Mouse (Mus musculus) small intestine, adult 2 months (tissue): ENCODE measurements around the gene Usp51.

Source experiments
- CTCF ChIP-seq: fragments of 200-500 bp; IDR thresholded peaks from 2 replicates; pipeline ENCODE4 v1.5.1; 2012; ENCODE audit warnings: low read depth, mild to moderate bottlenecking, control low read depth, inconsistent platforms, low read length, moderate library complexity, mixed read lengths; ENCODE audit not compliant: insufficient replicate concordance, insufficient read length; ENCODE audit errors: extremely low read depth
- POLR2A ChIP-seq: fragments of 200-500 bp; IDR thresholded peaks from 2 replicates; pipeline ENCODE4 v1.6.1; 2012; ENCODE audit warnings: low read depth, mild to moderate bottlenecking, control low read depth, inconsistent platforms, low read length, moderate library complexity

- no peak for TF ChIP-seq CTCF
- no peak for TF ChIP-seq POLR2A
These were observed 31.1 kb downstream of the Usp51 start, which contains the start of gene Mageh1 for GRCm38 (mm10) chrX:153037087-153037971.
